Mouse (Mus musculus) heart, adult 9 months (tissue): ENCODE results near the gene Sptbn2.
"Not testable (repeated sequence)": the region's sequence is repeated elsewhere in the genome, so short reads cannot be mapped to it uniquely, and the experiment has no call there.

Source experiments
- DNase-seq, 2 experiments: peaks; one replicate each; pipeline ENCODE4 v3.0.0; 2022; ENCODE audit warnings: low spot score in 2 of 2

The Sptbn2 gene

GRCm38 (mm10) chr19:4729186-4729585 is 18.2 kb downstream of the Sptbn2 start:
- DNase-seq = no peak

- DNase-seq = no peak
These were observed 22.1 kb downstream of the Sptbn2 start for GRCm38 (mm10) chr19:4733052-4733451.

- DNase-seq = no peak
These were observed 26.9 kb downstream of the Sptbn2 start for GRCm38 (mm10) chr19:4737866-4738265.

- DNase-seq = no peak
These were observed 28.1 kb downstream of the Sptbn2 start for GRCm38 (mm10) chr19:4739053-4739452.

GRCm38 (mm10) chr19:4739762-4740161 is 28.8 kb downstream of the Sptbn2 start:
- no peak for DNase-seq

GRCm38 (mm10) chr19:4741482-4741881 is 30.5 kb downstream of the Sptbn2 start:
- no peak for DNase-seq

- DNase-seq = no peak
These were observed 31.3 kb downstream of the Sptbn2 start for GRCm38 (mm10) chr19:4742229-4742628.

GRCm38 (mm10) chr19:4743524-4743923 is 32.6 kb downstream of the Sptbn2 start:
- no peak for DNase-seq

GRCm38 (mm10) chr19:4744026-4744425 is 33.1 kb downstream of the Sptbn2 start:
- no peak for DNase-seq

- peak in 1 of 2 experiments; percentile 19 for DNase-seq
These were observed 34.1 kb downstream of the Sptbn2 start for GRCm38 (mm10) chr19:4745057-4745456.

- DNase-seq = no peak
These were observed 34.7 kb downstream of the Sptbn2 start for GRCm38 (mm10) chr19:4745681-4746080.

- DNase-seq = peak; percentile 31 to 34
These were observed 35.6 kb downstream of the Sptbn2 start for GRCm38 (mm10) chr19:4746611-4747010.

- DNase-seq = no peak
These were observed 36.8 kb downstream of the Sptbn2 start for GRCm38 (mm10) chr19:4747631-4748312.

GRCm38 (mm10) chr19:4748493-4748892 is 37.5 kb downstream of the Sptbn2 start:
- no peak for DNase-seq

GRCm38 (mm10) chr19:4749975-4750374 is 39.0 kb downstream of the Sptbn2 start:
- DNase-seq = no peak

- DNase-seq = peak; percentile 82 to 90
These were observed 44.7 kb downstream of the Sptbn2 start for GRCm38 (mm10) chr19:4755565-4756192.

- peak; percentile 95 to 96 for DNase-seq
These were observed 45.4 kb downstream of the Sptbn2 start, which contains the start of gene Rbm4b for GRCm38 (mm10) chr19:4756193-4756911. Gene Rbm4b, plus strand, starts transcription at chr19:4756497.

GRCm38 (mm10) chr19:4756921-4757320 is 46.0 kb downstream of the Sptbn2 start:
- DNase-seq = no peak

GRCm38 (mm10) chr19:4760544-4760943 is 49.6 kb downstream of the Sptbn2 start:
- not testable (repeated sequence) for DNase-seq

- no peak for DNase-seq
These were observed 51.9 kb downstream of the Sptbn2 start for GRCm38 (mm10) chr19:4762876-4763275.

- DNase-seq = no peak
These were observed 56.7 kb downstream of the Sptbn2 start for GRCm38 (mm10) chr19:4767507-4768148.

- DNase-seq = no peak
These were observed 61.8 kb downstream of the Sptbn2 start for GRCm38 (mm10) chr19:4772785-4773184.
